8 mouse cellular contexts compared by ENCODE assay signal in the genomic region with DNA sequence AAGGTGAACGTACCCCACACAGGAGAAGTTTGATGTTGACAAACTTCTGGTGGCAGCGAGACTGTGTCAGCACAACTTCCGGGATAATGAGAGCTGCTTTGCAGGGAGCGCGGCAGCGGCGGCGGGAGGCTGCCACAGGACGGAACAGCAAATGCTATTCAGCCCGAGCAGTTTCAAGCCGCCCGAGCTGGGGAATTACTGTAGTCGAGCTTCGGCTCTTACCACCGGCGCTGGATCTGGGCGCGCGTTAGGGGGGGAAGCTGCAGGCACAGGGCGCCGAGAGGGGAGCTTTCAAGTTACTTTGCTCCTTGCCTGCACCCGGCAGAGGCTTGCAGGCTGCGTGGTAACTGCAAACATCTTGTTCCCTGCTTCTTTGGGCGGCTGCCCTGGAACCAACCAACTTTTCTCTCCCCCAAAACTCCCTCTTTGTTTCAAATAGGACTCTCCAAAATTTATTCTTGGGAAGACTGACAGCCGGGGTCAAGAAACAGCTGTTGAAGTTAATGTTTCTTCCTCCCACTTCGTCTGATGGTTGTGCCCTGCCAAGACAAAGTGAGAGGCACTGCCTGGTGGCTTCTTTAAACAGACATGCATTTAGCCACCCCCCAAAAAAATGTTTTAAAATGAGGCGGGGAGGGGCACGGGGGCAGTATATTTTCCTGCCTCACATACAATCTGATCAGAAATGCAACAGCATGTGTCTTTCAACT.
DNase-seq lines count a peak whose midpoint lies in the region; ATAC-seq lines count a peak whose summit lies in the region.

No protein-coding gene starts in this region.

- peak overlapping the region; percentile 34 for H3K4me3 ChIP-seq in hindbrain, embryonic 12.5 days

- WGBS in hindbrain, embryonic 12.5 days: 0% methylated on average over 28 of the region's 28 CpGs

- no peaks in the 10 kb centered on the region for H3K27me3 ChIP-seq in hindbrain, embryonic 12.5 days

- peak; percentile 95 for ATAC-seq in hindbrain, embryonic 12.5 days (ENCODE audit: low FRiP score)

- peak overlapping the region; percentile 63 for H3K4me2 ChIP-seq in hindbrain, embryonic 12.5 days (replicated peaks)

- no peaks in the 10 kb centered on the region for H3K9me3 ChIP-seq in hindbrain, embryonic 12.5 days (replicated peaks)

- no peaks in the 10 kb centered on the region for H3K36me3 ChIP-seq in hindbrain, embryonic 12.5 days

- H3K4me1 ChIP-seq in hindbrain, embryonic 12.5 days: peaks cover 50% of the 10 kb centered on the region

- peak; percentile 96 for DNase-seq in NIH3T3 (ENCODE audit: low read depth)
- DNase-seq in cerebellum, postnatal 10 days: peak; percentile 93 to 96
- peak; percentile 95 for DNase-seq in frontal cortex, postnatal 10 days (ENCODE audit: low spot score in 2 of 2)
- peak; percentile 96 for DNase-seq in layer of hippocampus, postnatal 14 days (ENCODE audit: low spot score in 2 of 2)
- peak; percentile 95 for DNase-seq in lung, postnatal 14 days
- peak; percentile 92 for DNase-seq in retina, adult 2 months (ENCODE audit: low read depth, low spot score)
- DNase-seq in thymus, postnatal 36 days: peak; percentile 96 to 98

- H3K27ac ChIP-seq in hindbrain, embryonic 12.5 days: peak overlapping the region; percentile 91

- H3K9ac ChIP-seq in hindbrain, embryonic 12.5 days: peak overlapping the region; percentile 41; the same call in 1 of the 2 replicates

Comparison
In these comparisons a context has a peak if more than half of its experiments do, and no peak if none do; other contexts are left out.
1. Peak in every context shown above with its lines: DNase-seq, ATAC-seq, H3K4me3 ChIP-seq and H3K27ac ChIP-seq.